Mouse (Mus musculus): ENCODE data around the gene Sgip1.

DNA sequence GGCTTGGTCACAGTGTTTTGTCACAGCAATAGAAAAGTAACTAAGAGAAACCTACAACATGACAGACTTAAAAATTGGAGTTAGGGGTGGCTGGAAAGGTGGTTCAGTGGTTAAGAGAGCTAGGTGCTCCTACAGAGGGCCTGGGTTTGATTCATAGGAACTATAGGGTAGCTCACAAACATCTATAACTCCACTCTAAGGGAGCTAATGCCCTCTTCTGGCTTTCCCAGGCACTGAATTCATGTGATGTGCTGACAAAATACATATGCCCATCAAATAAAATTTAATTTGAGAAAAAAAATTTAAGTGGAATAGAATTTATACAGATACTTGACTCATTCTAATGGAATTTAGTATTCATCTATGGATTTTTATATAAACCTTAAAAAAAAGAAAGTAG is 25.6 kb upstream of the Sgip1 start:
- TF ChIP-seq POLR2A (IDR thresholded peaks at IDR 0.05; ENCODE audit: low read depth, low read length) (no peak), CTCF (IDR thresholded peaks at IDR 0.05; ENCODE audit: extremely low read depth, insufficient read length, insufficient replicate concordance, low read depth, low read length) (no peak)

Data from small intestine, adult 2 months (tissue).